Mouse (Mus musculus): ENCODE measurements at regions not wholly inside any gene's neighbourhood (a gene's known extent, or its start where the extent isn't known, plus 50 kb on each side); places are given as distances from the start of the nearest gene placed in this dataset.

GRCm38 (mm10) chr6:6800377-6800776 lies 62.8 kb upstream of the Dlx6 start:
- Histone ChIP-seq H3K4me3 (ENCODE audit: low read depth, low read length) (no peak overlapping the region), H3K27ac (ENCODE audit: low read depth, low read length) (no peak overlapping the region), H3K4me1 (replicated peaks; ENCODE audit: control insufficient read depth, insufficient read depth, low read length) (no peaks in the 10 kb centered on the region), H3K36me3 (ENCODE audit: control insufficient read depth, insufficient read depth, low read length) (no peaks in the 10 kb centered on the region), H3K4me2 (replicated peaks; ENCODE audit: low read depth, low read length) (no peak overlapping the region), H3K27me3 (ENCODE audit: control insufficient read depth, insufficient read depth, low read length) (no peaks in the 10 kb centered on the region), H3K9ac (ENCODE audit: low read depth, low read length) (no peak overlapping the region), H3K9me3 (ENCODE audit: control insufficient read depth, low read length) (no peaks in the 10 kb centered on the region)
- 90% methylated on average over 2 of the region's 2 CpGs for WGBS
- no peak for DNase-seq (ENCODE audit: low spot score)
- ATAC-seq (ENCODE audit: low FRiP score), result no peak; the same call in 1 of the 2 replicates

DNA sequence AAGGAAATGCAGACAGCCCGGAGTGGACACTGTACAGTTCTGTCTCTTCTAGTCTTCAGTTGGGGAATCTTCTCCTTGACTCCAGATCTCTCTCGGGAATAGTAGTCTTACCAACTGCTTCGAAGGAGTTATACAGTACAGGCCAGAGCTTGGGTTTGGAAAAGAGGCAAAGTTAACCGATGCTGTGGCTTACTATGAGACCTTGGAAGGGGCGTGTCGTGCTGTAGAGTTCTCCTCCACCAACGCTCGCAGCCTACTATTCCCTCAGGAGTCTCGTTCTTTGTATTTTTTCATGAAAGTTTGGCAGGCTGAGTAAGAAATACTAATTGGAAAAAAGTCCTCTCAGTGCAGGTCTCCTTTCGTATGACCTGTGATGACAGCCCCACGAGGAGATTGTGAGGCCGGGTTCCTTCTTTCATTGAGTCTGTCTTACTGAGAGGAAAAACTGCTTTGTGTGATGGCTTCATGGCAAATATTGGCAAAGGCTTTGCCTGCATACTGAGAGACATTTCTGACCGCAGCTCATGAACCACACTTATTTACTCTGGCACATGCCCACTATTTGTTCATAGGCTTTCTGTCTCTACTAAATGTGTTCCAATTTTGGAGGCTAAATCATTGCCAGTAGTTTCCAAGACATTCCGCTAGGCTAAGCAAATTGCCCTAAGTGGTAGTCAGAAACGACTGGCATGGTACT lies 61.4 kb upstream of the Dlx6 start:
- H3K27me3 ChIP-seq (ENCODE audit: control insufficient read depth, insufficient read depth, low read length), result no peaks in the 10 kb centered on the region
- no peak for DNase-seq (ENCODE audit: low spot score)
- no peak overlapping the region for H3K4me3 ChIP-seq (ENCODE audit: low read depth, low read length)
- H3K4me2 ChIP-seq (replicated peaks; ENCODE audit: low read depth, low read length), result no peak overlapping the region
- no peak overlapping the region for H3K27ac ChIP-seq (ENCODE audit: low read depth, low read length)
- no peaks in the 10 kb centered on the region for H3K4me1 ChIP-seq (replicated peaks; ENCODE audit: control insufficient read depth, insufficient read depth, low read length)
- 88% methylated on average over 15 of the region's 15 CpGs for WGBS
- no peak overlapping the region for H3K9ac ChIP-seq (ENCODE audit: low read depth, low read length)
- no peaks in the 10 kb centered on the region for H3K36me3 ChIP-seq (ENCODE audit: control insufficient read depth, insufficient read depth, low read length)
- no peaks in the 10 kb centered on the region for H3K9me3 ChIP-seq (ENCODE audit: control insufficient read depth, low read length)
- no peak for ATAC-seq (ENCODE audit: low FRiP score)
